Mouse (Mus musculus) cerebellum, adult 9-11 months (tissue): ENCODE data around the gene Slc26a3.

ENCODE experiments used
- DNase-seq: peaks from one replicate; pipeline ENCODE4 v3.0.0; 2022

Slc26a3 gene

GRCm38 (mm10) chr12:31390571-31390970, at the start of gene Slc26a3:
Gene Slc26a3 (plus strand): TSS chr12:31390871.
- DNase-seq: no peak

GRCm38 (mm10) chr12:31350191-31350943, 40.3 kb upstream of the Slc26a3 start:
- no peak for DNase-seq

- peak; percentile 96 for DNase-seq
These were observed 39.4 kb upstream of the Slc26a3 start, which contains the start of gene Dld for GRCm38 (mm10) chr12:31350944-31351928. Gene Dld (minus strand): TSS chr12:31351453.

- no peak for DNase-seq
These were observed 24.2 kb upstream of the Slc26a3 start for GRCm38 (mm10) chr12:31366428-31366827.

GRCm38 (mm10) chr12:31367721-31368120, 22.9 kb upstream of the Slc26a3 start:
- no peak for DNase-seq

- no peak for DNase-seq
These were observed 21.6 kb upstream of the Slc26a3 start for GRCm38 (mm10) chr12:31369118-31369517.

- no peak for DNase-seq
These were observed 21.0 kb upstream of the Slc26a3 start for GRCm38 (mm10) chr12:31369656-31370055.

GRCm38 (mm10) chr12:31374603-31375282, 15.9 kb upstream of the Slc26a3 start:
- peak; percentile 52 for DNase-seq

- DNase-seq: no peak
These were observed 15.4 kb upstream of the Slc26a3 start for GRCm38 (mm10) chr12:31375283-31375615.

- DNase-seq: no peak
These were observed 14.2 kb upstream of the Slc26a3 start for GRCm38 (mm10) chr12:31376326-31376950.

GRCm38 (mm10) chr12:31377241-31377640, 13.4 kb upstream of the Slc26a3 start:
- no peak for DNase-seq

- DNase-seq: no peak
These were observed 9.8 kb upstream of the Slc26a3 start for GRCm38 (mm10) chr12:31380878-31381277.

- no peak for DNase-seq
These were observed 8.2 kb upstream of the Slc26a3 start for GRCm38 (mm10) chr12:31382451-31382850.

GRCm38 (mm10) chr12:31387303-31387702, 3.4 kb upstream of the Slc26a3 start:
- DNase-seq: no peak

GRCm38 (mm10) chr12:31391696-31392095, 1.0 kb downstream of the Slc26a3 start:
- DNase-seq: no peak

GRCm38 (mm10) chr12:31395895-31396294, 5.2 kb downstream of the Slc26a3 start:
- no peak for DNase-seq

- no peak for DNase-seq
These were observed 7.0 kb downstream of the Slc26a3 start for GRCm38 (mm10) chr12:31397709-31398108.

GRCm38 (mm10) chr12:31400821-31401220, 10.2 kb downstream of the Slc26a3 start:
- no peak for DNase-seq

GRCm38 (mm10) chr12:31401930-31402329, 11.3 kb downstream of the Slc26a3 start:
- no peak for DNase-seq

- DNase-seq: no peak
These were observed 14.0 kb downstream of the Slc26a3 start for GRCm38 (mm10) chr12:31404575-31405240.

- DNase-seq: no peak
These were observed 25.3 kb downstream of the Slc26a3 start for GRCm38 (mm10) chr12:31415971-31416370.
